Mouse (Mus musculus): ENCODE data around the gene Stum.

- TF ChIP-seq TAL1 (conservative IDR thresholded peaks at IDR 0.05; ENCODE audit: low read depth, low read length): no peak
- TF ChIP-seq CTCF (IDR thresholded peaks at IDR 0.05; ENCODE audit: low read depth, low read length): no peak
- no peak for TF ChIP-seq GATA2 (IDR thresholded peaks at IDR 0.05; ENCODE audit: borderline replicate concordance, low read depth, low read length)
Measured at GRCm38 (mm10) chr1:180388481-180388880, 94.8 kb downstream of the Stum start.
